ENCODE assay signal across 20 mouse cellular contexts in the genomic region with DNA sequence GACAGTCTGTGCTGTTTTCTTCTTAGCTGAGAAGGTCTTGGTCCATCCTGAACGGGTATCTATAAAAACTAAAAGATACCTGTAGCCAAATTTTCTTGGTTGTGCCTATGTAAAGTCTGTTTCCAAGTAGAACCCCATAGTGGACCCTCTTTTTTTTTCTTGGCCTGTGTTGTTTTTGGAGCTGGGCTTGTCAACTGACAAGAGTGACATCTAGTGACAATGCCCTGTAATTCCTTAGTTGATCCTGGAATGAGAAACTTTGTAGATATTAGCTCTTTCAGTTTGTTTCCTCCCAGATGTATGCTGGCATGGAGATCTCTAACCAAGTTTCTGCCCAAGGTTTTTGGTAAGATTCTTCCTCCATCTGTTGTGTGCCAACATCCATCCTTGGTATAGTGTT. TPM values are rescaled to one million over a fixed set of nuclear protein-coding genes. Genes with fewer than 3 reads are reported as not detected.
DNase-seq lines count a peak whose midpoint lies in the region; ATAC-seq and TF ChIP-seq lines count a peak whose summit lies in the region.
"Had no signal": no experiment of that assay in that cellular context is flagged by ENCODE, and none has a peak within 500 bp of the region (broad histone marks: within the 10 kb centered on the region; RNA-seq: fewer than 3 reads in every experiment).

No protein-coding gene starts in this region.

- peak; percentile 46 for TF ChIP-seq CTCF in intestine, postnatal 0 days (IDR thresholded peaks at IDR 0.05; ENCODE audit: low read depth)
- TF ChIP-seq CTCF in lung, postnatal 0 days (IDR thresholded peaks at IDR 0.05) = peak; percentile 49

- no peaks in the 10 kb centered on the region for H3K36me3 ChIP-seq in intestine, postnatal 0 days (ENCODE audit: control insufficient read depth, insufficient read depth)
- H3K36me3 ChIP-seq in intestine, embryonic 16.5 days (ENCODE audit: control insufficient read depth, insufficient read depth, low read length) = no peaks in the 10 kb centered on the region
- no peaks in the 10 kb centered on the region for H3K36me3 ChIP-seq in lung, postnatal 0 days (ENCODE audit: insufficient read depth, low read length)
- H3K36me3 ChIP-seq: embryonic facial prominence, embryonic 15.5 days; limb, embryonic 13.5 days; midbrain, embryonic 10.5 days had no signal

- H3K4me3 ChIP-seq in intestine, postnatal 0 days (ENCODE audit: low read depth, low read length) = no peak overlapping the region
- no peak overlapping the region for H3K4me3 ChIP-seq in intestine, embryonic 16.5 days (ENCODE audit: low read length)
- no peak overlapping the region for H3K4me3 ChIP-seq in lung, postnatal 0 days (ENCODE audit: low read depth, low read length)
- H3K4me3 ChIP-seq: embryonic facial prominence, embryonic 15.5 days; limb, embryonic 13.5 days; midbrain, embryonic 10.5 days had no signal

- no peak overlapping the region for H3K27ac ChIP-seq in intestine, postnatal 0 days (ENCODE audit: low read depth, low read length)
- H3K27ac ChIP-seq in intestine, embryonic 16.5 days (ENCODE audit: low read length) = no peak overlapping the region
- H3K27ac ChIP-seq in lung, postnatal 0 days (ENCODE audit: low read length) = no peak overlapping the region
- H3K27ac ChIP-seq: embryonic facial prominence, embryonic 15.5 days; limb, embryonic 13.5 days; midbrain, embryonic 10.5 days had no signal

- DNase-seq in lung, postnatal 0 days (ENCODE audit: low spot score) = peak; percentile 25
- DNase-seq in lung, postnatal 14 days = no peak
- DNase-seq in ES-CJ7 (ENCODE audit: low read depth, low spot score) = peak; percentile 14
- DNase-seq in spleen, postnatal 4 days (ENCODE audit: low spot score in 2 of 2) = no peak
- DNase-seq: adrenal gland, postnatal 25 days; cerebellum, adult 11 months; cerebellum, postnatal 10 days; gastrocnemius, postnatal 14 days; kidney, adult 9 months; kidney, postnatal 4 days; lung, postnatal 4 days; thymus, postnatal 36 days had no signal

- no peaks in the 10 kb centered on the region for H3K9me3 ChIP-seq in intestine, postnatal 0 days (ENCODE audit: control insufficient read depth)
- no peaks in the 10 kb centered on the region for H3K9me3 ChIP-seq in intestine, embryonic 16.5 days (ENCODE audit: control insufficient read depth, low read length)
- no peaks in the 10 kb centered on the region for H3K9me3 ChIP-seq in lung, postnatal 0 days (ENCODE audit: low read length)
- H3K9me3 ChIP-seq: embryonic facial prominence, embryonic 15.5 days; limb, embryonic 13.5 days; midbrain, embryonic 10.5 days had no signal

- TF ChIP-seq EP300 in lung, postnatal 0 days (IDR thresholded peaks at IDR 0.05) = no peak

- H3K27me3 ChIP-seq in intestine, postnatal 0 days (replicated peaks; ENCODE audit: control insufficient read depth, insufficient read depth, low read length) = no peaks in the 10 kb centered on the region
- H3K27me3 ChIP-seq in intestine, embryonic 16.5 days (replicated peaks; ENCODE audit: control insufficient read depth, insufficient read depth, low read length) = no peaks in the 10 kb centered on the region
- H3K27me3 ChIP-seq in lung, postnatal 0 days (replicated peaks; ENCODE audit: insufficient read depth, low read length) = no peaks in the 10 kb centered on the region
- H3K27me3 ChIP-seq: embryonic facial prominence, embryonic 15.5 days; limb, embryonic 13.5 days had no signal

- no peak for ATAC-seq in intestine, postnatal 0 days
- ATAC-seq in intestine, embryonic 16.5 days = no peak
- no peak for ATAC-seq in lung, postnatal 0 days
- peak; percentile 44; the same call in 1 of the 2 replicates for ATAC-seq in granulocyte monocyte progenitor cell, adult 5-6 weeks (replicated peaks; ENCODE audit: poor library complexity, severe bottlenecking)
- ATAC-seq: activated CD4-positive, CD25-positive, alpha-beta regulatory T cell, adult 4 months; inflammation-experienced regulatory T-cells, adult 6 months had no signal

- no peak overlapping the region for H3K4me2 ChIP-seq in intestine, postnatal 0 days (replicated peaks; ENCODE audit: low read depth)
- H3K4me2 ChIP-seq in intestine, embryonic 16.5 days (ENCODE audit: low read depth, low read length) = no peak overlapping the region
- no peak overlapping the region for H3K4me2 ChIP-seq in lung, postnatal 0 days (replicated peaks; ENCODE audit: low read depth, low read length)
- H3K4me2 ChIP-seq: embryonic facial prominence, embryonic 15.5 days; limb, embryonic 13.5 days had no signal

- WGBS in intestine, postnatal 0 days = 54% methylated on average over 1 of the region's 1 CpGs
- 51% methylated on average over 1 of the region's 1 CpGs for WGBS in intestine, embryonic 16.5 days
- WGBS in lung, postnatal 0 days = 71% methylated on average over 1 of the region's 1 CpGs

- H3K9ac ChIP-seq in intestine, postnatal 0 days (ENCODE audit: low read depth, low read length) = no peak overlapping the region
- H3K9ac ChIP-seq in intestine, embryonic 16.5 days (ENCODE audit: low read depth, low read length) = no peak overlapping the region
- H3K9ac ChIP-seq in lung, postnatal 0 days (replicated peaks; ENCODE audit: low read depth) = no peak overlapping the region
- H3K9ac ChIP-seq: embryonic facial prominence, embryonic 15.5 days; limb, embryonic 13.5 days had no signal

- no peaks in the 10 kb centered on the region for H3K4me1 ChIP-seq in intestine, postnatal 0 days (replicated peaks; ENCODE audit: control insufficient read depth, insufficient read depth, low read length)
- H3K4me1 ChIP-seq in intestine, embryonic 16.5 days (ENCODE audit: control insufficient read depth, insufficient read depth, low read length) = no peaks in the 10 kb centered on the region
- H3K4me1 ChIP-seq in lung, postnatal 0 days (ENCODE audit: insufficient read depth, low read depth, low read length) = no peaks in the 10 kb centered on the region
- H3K4me1 ChIP-seq: embryonic facial prominence, embryonic 15.5 days; limb, embryonic 13.5 days; midbrain, embryonic 10.5 days had no signal

RNA-seq across cellular contexts. Expression of a gene that starts 38.9 kb away (rescaled TPM):
- polyA plus RNA-seq in intestine, postnatal 0 days (2015; fragmentation: Nextera tagmentation; extraction: Ambion mirVana) = 20.2 and 20.5 TPM in 2 replicates
- polyA plus RNA-seq in intestine, embryonic 16.5 days (2015; fragmentation: Nextera tagmentation; extraction: Ambion mirVana) = 14.5 and 17.3 TPM in 2 replicates
- 10.8 and 10.9 TPM in 2 replicates for polyA plus RNA-seq in lung, postnatal 0 days (2015; fragmentation: Nextera tagmentation; extraction: Ambion mirVana)
- total RNA-seq in granulocyte monocyte progenitor cell, adult 5-6 weeks (2014; fragmentation: Nextera tagmentation) = 14.8 and 36.7 TPM in 2 replicates
- 8.4 and 8.9 TPM in 2 replicates for total RNA-seq in granulocyte monocyte progenitor cell, adult 5-6 weeks (2017)

Comparison
In these comparisons a context has a peak if more than half of its experiments do, and no peak if none do; other contexts are left out.
1. DNase-seq: peak in lung, postnatal 0 days (single experiment) and ES-CJ7 (single experiment); none in lung, postnatal 14 days (single experiment) and spleen, postnatal 4 days (0 of 2).